Mouse (Mus musculus) embryonic facial prominence, embryonic 15.5 days (tissue): ENCODE results near the gene Gm47841. TPM values are rescaled to one million over a fixed set of nuclear protein-coding genes. Genes with fewer than 3 reads are reported as not detected.

Source experiments
- ATAC-seq: fragments of 200-750 bp; cut with Nextera tagmentation; 2 replicates; pipeline ENCODE4 v1.8.0; 2017; ENCODE audit warnings: low read depth, moderate TSS enrichment; ENCODE audit not compliant: insufficient number of reproducible peaks, low FRiP score, low TSS enrichment
- H3K27ac ChIP-seq: fragments of 300-500 bp; sonication (generic); replicated peaks from 2 replicates; pipeline ENCODE4 v1.5.1; 2015; ENCODE audit warnings: mild to moderate bottlenecking, inconsistent platforms
- H3K27me3 ChIP-seq: fragments of 300-500 bp; sonication (generic); 2 replicates; pipeline ENCODE4 v1.6.1; 2015; ENCODE audit warnings: inconsistent platforms
- H3K36me3 ChIP-seq: fragments of 300-500 bp; sonication (generic); 2 replicates; pipeline ENCODE4 v1.6.1; 2015; ENCODE audit warnings: mild to moderate bottlenecking, inconsistent platforms
- H3K4me1 ChIP-seq: fragments of 300-500 bp; sonication (generic); 2 replicates; pipeline ENCODE4 v1.6.1; 2015; ENCODE audit warnings: inconsistent platforms
- H3K4me2 ChIP-seq: fragments of 300-500 bp; sonication (generic); replicated peaks from 2 replicates; pipeline ENCODE4 v1.6.1; 2015; ENCODE audit warnings: mild to moderate bottlenecking, inconsistent platforms
- H3K4me3 ChIP-seq: fragments of 300-500 bp; sonication (generic); replicated peaks from 2 replicates; pipeline ENCODE4 v1.5.1; 2015; ENCODE audit warnings: mild to moderate bottlenecking, inconsistent platforms
- H3K9ac ChIP-seq: fragments of 300-500 bp; sonication (generic); 2 replicates; pipeline ENCODE4 v1.6.1; 2015; ENCODE audit warnings: inconsistent platforms
- H3K9me3 ChIP-seq: fragments of 300-500 bp; sonication (generic); replicated peaks from 2 replicates; pipeline ENCODE4 v1.6.1; 2016; ENCODE audit warnings: inconsistent platforms
- WGBS: fragments of 180-500 bp; shearing (Covaris S2); methylation state at CpG from one replicate; pipeline ENCODE4 v1.1.7; 2015; 5-methylcytosine and 5-hydroxymethylcytosine counted together
- polyA plus RNA-seq: library from polyadenylated mRNA; unstranded; fragments of >200 nt; fragmentation: Nextera tagmentation; extraction: Ambion mirVana; gene quantifications from 2 replicates; pipeline ENCODE4 v1.2.1, GENCODE M21; 2015

Gene Gm47841
- polyA plus RNA-seq, 1 experiment from 2014 or later = not detected

- peaks cover 38% of the 10 kb centered on the region for H3K27me3 ChIP-seq
- no peak for ATAC-seq
- 62% methylated on average over 17 of the region's 17 CpGs for WGBS
Measured at GRCm38 (mm10) chr15:101039651-101040050, 7.5 kb downstream of the Gm47841 start.

DNA sequence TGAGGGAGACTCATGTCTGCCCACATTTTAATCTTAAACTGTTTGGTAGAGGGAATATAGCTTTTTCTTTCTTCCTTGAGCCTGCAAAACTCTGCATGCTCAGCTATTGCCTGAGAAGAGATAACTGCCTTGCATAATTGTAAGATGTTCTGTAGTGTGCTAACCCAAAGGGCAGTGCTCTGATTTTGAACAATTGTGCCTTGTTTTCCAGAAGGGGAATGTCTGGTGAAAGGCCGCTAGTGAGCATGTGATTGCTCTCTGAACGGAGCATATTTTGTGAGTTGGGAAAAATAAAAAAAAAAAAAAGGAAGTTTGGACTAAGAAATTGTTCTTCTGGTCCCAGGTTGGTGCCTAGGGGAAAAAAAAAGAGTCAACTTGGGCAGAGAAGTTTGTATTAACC lies 18.2 kb downstream of the Gm47841 start:
- Histone ChIP-seq H3K9me3 (no peaks in the 10 kb centered on the region), H3K27ac (no peak overlapping the region), H3K27me3 (no peaks in the 10 kb centered on the region), H3K9ac (no peak overlapping the region), H3K4me1 (no peaks in the 10 kb centered on the region), H3K4me3 (no peak overlapping the region), H3K4me2 (no peak overlapping the region), H3K36me3 (no peaks in the 10 kb centered on the region)
- 47% methylated on average over 2 of the region's 2 CpGs for WGBS
- no peak for ATAC-seq

More at GRCm38 (mm10) chr15:101039651-101040050, 7.5 kb downstream of the Gm47841 start:
- Histone ChIP-seq H3K9ac (no peak overlapping the region), H3K4me2 (no peak overlapping the region), H3K27ac (no peak overlapping the region), H3K4me1 (no peaks in the 10 kb centered on the region), H3K4me3 (no peak overlapping the region), H3K9me3 (no peaks in the 10 kb centered on the region), H3K36me3 (no peaks in the 10 kb centered on the region)

GRCm38 (mm10) chr15:101011352-101011751 lies 35.8 kb downstream of the Gm47841 start:
- 78% methylated on average over 6 of the region's 6 CpGs for WGBS
- Histone ChIP-seq H3K4me3 (no peak overlapping the region), H3K9ac (no peak overlapping the region), H3K27me3 (no peaks in the 10 kb centered on the region), H3K4me2 (no peak overlapping the region), H3K9me3 (no peaks in the 10 kb centered on the region), H3K4me1 (peaks cover 5% of the 10 kb centered on the region; the same call in 1 of the 2 replicates), H3K36me3 (no peaks in the 10 kb centered on the region), H3K27ac (no peak overlapping the region)
- ATAC-seq = no peak

GRCm38 (mm10) chr15:101008386-101009010 lies 38.7 kb downstream of the Gm47841 start:
- H3K4me3 ChIP-seq = no peak overlapping the region
- no peak overlapping the region for H3K4me2 ChIP-seq
- H3K9me3 ChIP-seq = no peaks in the 10 kb centered on the region
- no peaks in the 10 kb centered on the region for H3K27me3 ChIP-seq
- H3K9ac ChIP-seq = no peak overlapping the region
- H3K4me1 ChIP-seq = peaks cover 5% of the 10 kb centered on the region; the same call in 1 of the 2 replicates
- H3K27ac ChIP-seq = no peak overlapping the region
- H3K36me3 ChIP-seq = no peaks in the 10 kb centered on the region
- no peak for ATAC-seq
- 65% methylated on average over 14 of the region's 14 CpGs for WGBS

DNA sequence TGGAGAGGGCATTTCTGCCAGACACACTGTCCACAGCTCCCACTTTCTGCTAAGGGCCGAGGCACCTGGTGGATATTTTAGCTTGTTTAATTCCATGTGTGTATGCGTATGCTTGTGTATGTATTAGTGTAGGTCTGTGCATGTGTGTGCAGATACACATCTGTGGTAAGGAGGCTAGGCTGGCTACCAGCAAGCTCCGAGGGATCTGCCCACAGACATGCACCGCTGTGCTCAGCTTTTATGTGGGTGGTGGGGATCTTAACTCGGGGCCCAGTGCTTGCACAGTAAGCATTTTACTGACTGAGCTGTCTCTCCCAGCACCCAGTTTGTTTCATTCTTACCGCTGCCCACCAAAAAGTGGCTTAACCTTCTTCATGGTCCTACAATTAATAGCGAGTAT lies 40.0 kb downstream of the Gm47841 start:
- ATAC-seq = no peak
- no peaks in the 10 kb centered on the region for H3K27me3 ChIP-seq
- H3K4me1 ChIP-seq = peaks cover 5% of the 10 kb centered on the region; the same call in 1 of the 2 replicates
- 60% methylated on average over 7 of the region's 7 CpGs for WGBS
- H3K9me3 ChIP-seq = no peaks in the 10 kb centered on the region
- H3K4me3 ChIP-seq = peak overlapping the region; percentile 50
- H3K4me2 ChIP-seq = peak overlapping the region; percentile 61
- no peaks in the 10 kb centered on the region for H3K36me3 ChIP-seq
- no peak overlapping the region for H3K9ac ChIP-seq
- no peak overlapping the region for H3K27ac ChIP-seq

DNA sequence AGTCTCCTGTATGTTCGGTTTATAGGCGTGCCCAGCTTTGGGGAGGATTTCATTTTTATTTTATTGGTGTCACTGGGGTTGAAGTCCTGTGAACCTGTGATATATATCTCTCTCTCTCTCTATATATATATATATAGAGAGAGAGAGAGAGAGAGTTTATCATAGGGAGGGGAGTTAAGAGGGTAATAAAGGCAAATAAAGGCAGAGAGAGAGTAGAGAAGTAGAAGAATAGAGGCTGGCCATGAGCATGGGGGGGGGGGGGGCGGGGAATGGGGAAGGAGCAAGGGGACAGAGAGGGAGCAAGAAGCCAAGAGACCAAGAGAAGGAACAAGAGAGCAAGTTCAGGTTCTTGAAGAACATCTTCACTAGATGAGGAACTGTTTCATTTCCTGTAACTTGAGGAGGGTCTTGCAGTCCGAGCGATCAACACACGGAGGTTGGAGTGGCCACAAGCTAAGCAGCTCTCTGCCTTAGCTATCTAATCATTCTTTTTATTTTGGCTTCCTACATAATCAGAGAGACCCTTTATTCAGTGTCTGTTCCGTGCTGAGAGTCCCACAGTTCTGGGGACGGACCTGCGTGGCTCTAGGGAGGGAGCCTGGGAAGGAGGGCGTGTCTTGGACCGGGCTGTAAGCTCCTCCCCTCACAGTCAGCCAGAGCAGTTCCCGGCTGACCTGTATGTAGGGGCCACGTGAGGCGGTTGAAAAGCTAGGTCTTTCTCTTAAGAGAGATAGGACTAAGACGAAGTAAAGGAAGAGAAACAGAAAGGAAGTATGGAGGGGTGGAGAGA lies 40.8 kb downstream of the Gm47841 start:
- Histone ChIP-seq H3K9me3 (no peaks in the 10 kb centered on the region), H3K27ac (no peak overlapping the region), H3K4me1 (peaks cover 5% of the 10 kb centered on the region; the same call in 1 of the 2 replicates), H3K27me3 (no peaks in the 10 kb centered on the region), H3K4me3 (peak overlapping the region; percentile 50), H3K36me3 (no peaks in the 10 kb centered on the region), H3K4me2 (peak overlapping the region; percentile 61), H3K9ac (no peak overlapping the region)
- ATAC-seq = peak; percentile 77; the same call in 1 of the 2 replicates
- WGBS = 12% methylated on average over 15 of the region's 15 CpGs

DNA sequence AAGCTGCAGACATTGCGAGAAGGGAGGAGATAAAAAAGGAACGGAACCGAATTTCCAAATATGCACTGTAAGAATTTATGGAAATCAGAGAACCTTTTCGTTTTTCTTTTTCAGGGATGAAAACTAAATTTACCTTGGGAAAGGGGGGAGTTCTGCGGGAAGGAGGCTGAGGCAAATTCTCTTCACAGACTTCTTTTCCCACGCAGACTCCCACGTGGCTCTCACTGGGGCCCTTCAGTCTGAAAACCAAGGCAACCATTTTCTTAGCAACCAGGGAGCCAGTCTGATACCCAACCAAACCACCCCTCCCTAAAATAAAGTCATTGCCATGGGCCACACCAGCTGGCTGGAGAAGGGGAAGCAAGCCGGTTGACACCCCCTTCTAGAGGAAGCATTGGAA lies 41.5 kb downstream of the Gm47841 start:
- WGBS = 79% methylated on average over 8 of the region's 8 CpGs
- H3K27ac ChIP-seq = no peak overlapping the region
- no peak overlapping the region for H3K4me2 ChIP-seq
- H3K9ac ChIP-seq = no peak overlapping the region
- peaks cover 5% of the 10 kb centered on the region; the same call in 1 of the 2 replicates for H3K4me1 ChIP-seq
- no peak overlapping the region for H3K4me3 ChIP-seq
- no peaks in the 10 kb centered on the region for H3K27me3 ChIP-seq
- no peaks in the 10 kb centered on the region for H3K9me3 ChIP-seq
- ATAC-seq = no peak
- H3K36me3 ChIP-seq = no peaks in the 10 kb centered on the region

GRCm38 (mm10) chr15:101004538-101004937 lies 42.7 kb downstream of the Gm47841 start:
- Histone ChIP-seq H3K36me3 (no peaks in the 10 kb centered on the region), H3K4me3 (no peak overlapping the region), H3K4me1 (peaks cover 5% of the 10 kb centered on the region; the same call in 1 of the 2 replicates), H3K9ac (no peak overlapping the region), H3K27me3 (no peaks in the 10 kb centered on the region), H3K4me2 (no peak overlapping the region), H3K27ac (no peak overlapping the region), H3K9me3 (no peaks in the 10 kb centered on the region)
- 50% methylated on average over 3 of the region's 3 CpGs for whole genome bisulfite sequencing
- no peak for ATAC-seq

GRCm38 (mm10) chr15:101002466-101002865 lies 44.7 kb downstream of the Gm47841 start:
- H3K4me3 ChIP-seq = no peak overlapping the region
- ATAC-seq = no peak
- H3K4me2 ChIP-seq = no peak overlapping the region
- no peak overlapping the region for H3K27ac ChIP-seq
- H3K4me1 ChIP-seq = no peaks in the 10 kb centered on the region
- 88% methylated on average over 3 of the region's 3 CpGs for WGBS
- no peak overlapping the region for H3K9ac ChIP-seq
- H3K36me3 ChIP-seq = no peaks in the 10 kb centered on the region
- H3K27me3 ChIP-seq = no peaks in the 10 kb centered on the region
- no peaks in the 10 kb centered on the region for H3K9me3 ChIP-seq

- 89% methylated on average over 1 of the region's 1 CpGs for WGBS
- H3K4me1 ChIP-seq = no peaks in the 10 kb centered on the region
- H3K36me3 ChIP-seq = no peaks in the 10 kb centered on the region
- no peak overlapping the region for H3K9ac ChIP-seq
- no peak overlapping the region for H3K27ac ChIP-seq
- no peak for ATAC-seq
- H3K9me3 ChIP-seq = no peaks in the 10 kb centered on the region
- no peak overlapping the region for H3K4me2 ChIP-seq
- H3K4me3 ChIP-seq = no peak overlapping the region
- H3K27me3 ChIP-seq = no peaks in the 10 kb centered on the region
Measured at GRCm38 (mm10) chr15:101001685-101002084, 45.5 kb downstream of the Gm47841 start.

- no peak overlapping the region for H3K9ac ChIP-seq
- no peaks in the 10 kb centered on the region for H3K36me3 ChIP-seq
- no peak overlapping the region for H3K4me2 ChIP-seq
- no peak overlapping the region for H3K27ac ChIP-seq
- peak; percentile 24; the same call in 1 of the 2 replicates for ATAC-seq
- no peaks in the 10 kb centered on the region for H3K9me3 ChIP-seq
- no peak overlapping the region for H3K4me3 ChIP-seq
- H3K4me1 ChIP-seq = no peaks in the 10 kb centered on the region
- H3K27me3 ChIP-seq = no peaks in the 10 kb centered on the region
- 36% methylated on average over 4 of the region's 4 CpGs for WGBS
Measured at GRCm38 (mm10) chr15:100997090-100997489, 50.1 kb downstream of the Gm47841 start.
